Mouse (Mus musculus): ENCODE data around the gene Lnx1.

DNA sequence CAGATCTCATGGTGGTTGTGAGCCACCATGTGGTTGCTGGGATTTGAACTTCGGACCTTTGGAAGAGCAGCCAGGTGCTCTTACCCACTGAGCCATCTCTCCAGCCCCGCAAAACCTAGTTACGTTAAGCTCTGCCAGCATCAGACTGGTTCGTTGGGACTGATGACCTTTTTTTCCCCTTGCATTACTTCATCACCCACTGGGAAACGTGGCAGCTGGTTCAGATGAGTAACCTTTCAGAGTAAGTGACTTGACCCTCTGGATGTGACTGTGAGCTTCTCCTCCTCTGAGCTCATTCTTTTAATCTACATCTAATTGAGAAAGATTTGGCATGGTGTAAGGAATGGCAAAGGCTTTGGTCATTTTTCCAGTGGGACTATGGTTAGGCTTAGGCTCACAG lies 102.7 kb downstream of the Lnx1 start:
- TF ChIP-seq CTCF (IDR thresholded peaks at IDR 0.05): no peak
- TF ChIP-seq EP300 (IDR thresholded peaks at IDR 0.05; ENCODE audit: insufficient read depth, low read depth, low read length): no peak

All from heart, adult 2 months (tissue).